Mouse (Mus musculus): ENCODE results near the gene Noc4l. TPM values are rescaled to one million over a fixed set of nuclear protein-coding genes. Genes with fewer than 3 reads are reported as not detected.
A peak's percentile ranks its signal among the peaks of the same experiment; 100 is the strongest.

Gene Noc4l
- 58.3 and 61.3 TPM in 2 replicates for polyA plus RNA-seq (2012; rRNA removed)

DNA sequence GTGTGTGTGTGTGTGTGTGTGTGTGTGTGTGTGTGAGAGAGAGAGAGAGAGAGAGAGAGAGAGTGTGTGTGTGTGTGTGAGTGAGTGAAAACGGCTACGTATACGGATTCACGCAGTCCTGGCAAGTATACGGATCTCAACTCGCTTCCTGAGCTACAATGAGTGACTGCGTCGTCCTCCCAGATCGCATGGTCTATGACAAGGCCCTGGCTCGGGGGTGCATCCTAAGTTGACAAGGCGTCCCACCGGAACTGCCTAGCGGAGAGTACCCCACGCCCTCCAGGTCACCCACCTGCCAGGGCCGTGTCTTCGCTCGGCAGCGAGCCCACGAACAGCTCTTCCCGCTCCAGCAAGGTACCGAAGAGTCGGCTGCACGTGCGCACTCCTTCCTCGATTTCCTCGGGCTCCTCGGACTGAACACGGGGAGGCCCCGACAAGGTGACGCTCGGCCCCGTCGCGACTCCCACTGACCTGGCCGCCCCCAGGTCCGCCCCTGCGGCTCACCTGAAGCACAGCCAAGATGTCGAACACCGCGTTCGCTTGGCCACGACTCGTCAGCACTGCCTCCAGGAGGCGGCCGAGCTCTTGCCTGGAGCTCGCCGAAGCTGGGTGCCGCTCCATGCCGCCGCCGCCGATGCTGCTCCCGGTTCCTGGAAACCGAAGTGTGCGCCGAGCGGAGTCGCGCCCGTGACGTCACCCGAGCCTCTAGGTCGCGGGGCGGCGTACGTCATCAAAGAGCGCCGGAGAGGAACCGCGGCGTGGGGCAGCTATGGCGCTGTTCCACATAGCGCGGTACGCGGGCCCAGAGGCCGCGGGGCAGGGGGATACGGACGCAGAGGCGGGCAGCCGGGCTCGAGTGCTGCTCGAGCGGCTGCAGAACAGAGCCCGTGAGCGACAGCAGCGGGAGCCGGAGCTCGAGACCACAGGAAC lies at the start of gene Noc4l, which contains the start of gene Ddx51:
Noc4l (minus strand) TSS at position 699 of the 930 bp plus-strand sequence.
Ddx51 (plus strand) TSS at position 733 of the 930 bp plus-strand sequence.
- DNase-seq (ENCODE audit: low read depth, low spot score) = peak; percentile 70
- WGBS = under 1% methylated on average over 91 of the region's 91 CpGs

DNA sequence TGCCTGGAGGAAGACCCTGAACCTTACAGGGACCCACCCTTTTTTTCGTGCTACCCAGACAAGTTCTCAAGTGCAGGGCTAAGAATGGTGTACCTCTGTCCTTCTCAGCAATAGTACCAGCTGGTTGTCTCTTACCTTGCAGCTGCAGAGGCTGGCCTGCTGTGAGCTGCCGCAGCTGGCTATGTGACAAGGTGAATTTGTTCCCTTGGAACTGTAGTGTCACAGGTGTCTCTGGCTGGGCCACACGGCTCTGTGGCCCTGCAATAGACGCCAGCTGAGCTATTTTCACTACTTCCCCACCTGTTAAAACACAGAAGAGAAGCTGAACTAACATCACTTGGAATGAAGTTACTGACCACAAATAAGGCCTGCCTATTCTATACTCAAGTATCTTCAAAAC lies 45.4 kb upstream of the Noc4l start:
- 86% methylated on average over 4 of the region's 4 CpGs for WGBS
- no peak for DNase-seq (ENCODE audit: low read depth, low spot score)

DNA sequence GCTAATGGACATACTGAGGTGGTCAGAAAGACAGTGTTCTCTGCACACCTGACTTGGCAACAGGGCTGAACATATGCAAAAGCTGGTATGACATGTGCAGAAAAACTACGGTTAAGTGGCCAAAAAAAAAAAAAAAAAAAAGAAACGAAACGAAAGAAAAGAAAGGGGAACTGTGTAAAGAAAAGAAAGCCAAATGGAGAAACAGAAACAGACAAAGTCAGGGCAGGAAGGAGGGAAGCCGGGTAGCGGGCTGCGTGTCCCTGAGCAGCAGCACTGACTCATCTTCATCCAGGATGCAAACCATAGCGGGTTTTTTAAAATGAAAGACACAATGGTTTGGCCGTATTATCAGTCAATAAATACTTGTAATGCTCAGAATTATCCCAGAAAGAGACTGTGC lies 28.8 kb upstream of the Noc4l start:
- WGBS = 82% methylated on average over 8 of the region's 8 CpGs

DNA sequence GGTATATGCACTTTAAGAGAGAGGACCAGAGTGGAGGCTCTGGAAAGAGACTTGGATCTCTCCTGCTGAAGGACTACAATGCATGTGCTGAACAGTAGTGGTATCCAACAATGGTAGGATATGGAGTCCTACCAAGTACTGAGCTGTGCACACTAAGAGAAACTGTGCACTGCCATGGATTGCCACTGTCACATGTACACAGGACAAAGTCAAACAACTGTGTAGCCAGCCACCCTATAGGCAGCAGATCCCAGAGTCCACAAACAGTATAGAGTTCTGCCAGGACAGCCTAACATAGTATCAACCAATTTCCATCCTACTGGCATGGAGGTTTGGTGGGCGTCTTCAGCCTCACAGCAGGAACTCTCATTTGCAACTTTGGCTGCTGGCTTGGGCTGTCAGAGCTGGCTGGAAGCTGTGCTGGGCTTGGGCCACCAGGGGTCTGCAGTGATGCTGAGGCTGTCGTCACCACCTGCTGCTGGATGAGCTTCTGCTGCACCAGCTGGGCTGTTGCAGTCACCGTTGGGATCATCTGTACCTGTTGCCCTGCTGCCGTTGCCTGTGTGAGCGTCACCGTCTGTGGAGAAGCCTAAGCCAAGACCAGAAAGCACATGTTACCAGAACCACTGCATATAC lies 12.4 kb upstream of the Noc4l start:
- no peak for DNase-seq (ENCODE audit: low read depth, low spot score)
- 80% methylated on average over 6 of the region's 6 CpGs for WGBS

More for the DNA sequence above, 28.8 kb upstream of the Noc4l start:
- DNase-seq (ENCODE audit: low read depth, low spot score) = no peak

DNA sequence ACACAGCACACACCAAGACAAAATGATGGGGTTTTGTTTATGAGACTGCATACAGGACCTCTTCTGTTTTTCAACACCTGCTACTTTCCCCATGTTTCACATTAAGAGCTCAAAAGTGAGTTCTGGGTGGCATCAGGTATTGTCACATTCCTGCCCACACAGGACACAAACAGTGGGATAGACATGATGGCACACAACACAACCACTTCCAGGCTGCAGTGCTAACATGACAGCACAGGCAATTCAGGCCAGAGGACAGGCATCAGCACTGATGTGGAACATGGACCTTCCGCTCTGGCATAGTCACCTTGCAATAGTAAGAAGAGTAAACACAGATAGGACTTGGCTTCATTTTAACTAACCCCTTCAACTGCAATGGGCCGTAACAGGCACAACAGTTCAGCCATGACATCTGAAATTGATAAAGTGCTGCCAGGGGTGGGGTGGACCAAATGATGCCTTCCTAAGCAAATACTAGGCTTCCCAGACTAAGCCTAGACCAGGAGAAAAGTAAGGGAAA lies 11.6 kb upstream of the Noc4l start:
- WGBS = 88% methylated on average over 2 of the region's 2 CpGs

DNA sequence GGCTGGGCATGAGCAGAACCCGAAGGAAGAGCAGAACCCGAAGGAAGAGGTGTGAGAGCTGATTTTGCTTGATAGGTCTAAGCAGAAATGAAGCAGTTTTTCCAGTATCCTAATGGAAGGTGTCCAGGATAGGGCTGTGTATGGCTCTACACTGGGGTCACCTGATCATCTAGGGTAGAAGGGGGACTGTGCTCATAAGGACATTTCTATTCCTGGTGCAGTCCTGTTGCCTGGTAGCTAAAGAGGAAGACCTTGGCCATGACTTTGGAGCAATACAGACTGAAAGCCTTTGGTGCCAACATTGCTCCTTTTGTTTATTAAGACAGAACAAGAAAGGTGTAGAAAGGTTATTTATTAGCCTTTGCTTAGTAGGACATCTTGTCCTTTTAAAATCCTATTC lies 10.8 kb upstream of the Noc4l start:
- WGBS = 93% methylated on average over 2 of the region's 2 CpGs
- no peak for DNase-seq (ENCODE audit: low read depth, low spot score)

More for the DNA sequence above, 11.6 kb upstream of the Noc4l start:
- DNase-seq (ENCODE audit: low read depth, low spot score) = no peak

DNA sequence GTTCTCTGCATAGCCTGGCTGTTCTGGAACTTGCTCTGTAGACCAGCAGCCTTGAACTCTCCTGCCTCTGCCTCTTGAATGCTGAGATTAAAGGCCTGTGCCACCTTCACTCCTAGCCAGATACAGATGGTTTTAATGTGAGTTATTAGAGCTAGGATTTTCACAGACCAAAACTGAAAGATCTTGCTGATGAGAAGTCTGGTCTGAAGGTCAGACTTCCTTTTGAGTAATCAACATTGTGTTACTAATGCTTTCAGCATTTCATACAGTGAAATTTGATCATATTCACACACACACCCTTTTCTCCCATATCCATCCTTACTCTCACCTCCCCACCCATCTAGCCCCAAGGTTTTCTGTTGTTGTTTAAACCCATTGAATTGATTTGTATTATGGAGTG lies 6.5 kb upstream of the Noc4l start:
- DNase-seq (ENCODE audit: low read depth, low spot score) = no peak

DNA sequence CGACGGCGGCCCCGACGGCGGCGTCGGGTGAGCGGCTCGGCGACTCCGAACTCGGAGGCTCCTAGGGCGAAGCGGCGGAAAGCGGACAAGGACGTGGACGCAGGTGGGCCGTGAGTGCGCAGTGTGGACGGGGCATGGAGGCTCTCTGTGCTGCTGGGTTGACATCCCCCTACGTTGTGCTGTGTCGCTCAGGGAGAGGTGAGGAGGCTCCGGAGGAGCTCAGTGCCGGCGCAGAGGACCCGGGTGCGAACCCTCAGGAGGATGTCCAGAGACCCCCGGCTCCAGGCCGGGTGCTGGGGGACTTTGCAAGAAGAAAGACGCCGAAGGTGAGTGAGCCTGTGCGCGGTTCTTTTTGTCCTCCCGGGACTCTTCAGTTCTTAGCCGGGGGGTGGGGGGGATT lies 469 bp upstream of the Noc4l start:
- WGBS = under 1% methylated on average over 37 of the region's 37 CpGs
- no peak for DNase-seq (ENCODE audit: low read depth, low spot score)

DNA sequence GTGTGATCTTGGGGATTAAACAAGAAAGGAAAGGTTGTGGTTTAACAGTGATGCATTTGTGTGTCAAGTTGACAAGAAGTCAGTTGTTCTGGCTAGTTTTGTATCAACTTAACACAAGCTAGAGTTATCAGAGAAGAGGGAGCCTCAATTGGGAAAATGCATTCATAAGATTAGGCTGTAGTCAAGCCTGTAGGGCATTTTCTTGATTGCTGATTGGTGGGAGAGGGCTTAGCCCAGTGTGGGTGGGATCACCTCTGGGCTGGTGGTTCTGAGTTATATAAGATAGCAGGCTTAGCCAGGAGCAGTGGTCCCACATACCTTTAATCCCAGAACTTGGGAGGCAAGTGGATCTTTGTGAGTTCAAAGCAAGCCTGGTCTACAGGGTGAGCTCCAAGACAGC lies 6.8 kb downstream of the Noc4l start:
- DNase-seq (ENCODE audit: low read depth, low spot score) = no peak

DNA sequence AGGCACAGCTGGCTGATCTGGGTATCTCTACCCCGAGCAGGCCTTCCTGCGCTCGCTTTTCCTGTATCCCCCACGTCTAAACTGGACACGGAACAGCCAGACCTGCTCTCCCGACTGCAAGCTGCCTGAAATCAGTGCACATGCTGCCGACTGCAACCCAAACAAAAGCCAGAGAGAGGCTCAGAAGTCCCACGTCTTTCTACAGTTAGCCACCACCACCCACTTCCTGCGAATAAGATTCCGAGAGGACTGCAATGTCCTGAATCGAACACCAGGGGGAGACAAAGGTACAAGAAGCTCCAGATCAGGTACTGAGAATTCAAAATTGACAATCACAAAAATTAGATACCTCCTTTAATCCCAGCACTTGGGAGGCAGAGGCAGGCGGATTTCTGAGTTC lies 13.8 kb downstream of the Noc4l start:
- WGBS = 24% methylated on average over 12 of the region's 12 CpGs
- DNase-seq (ENCODE audit: low read depth, low spot score) = peak; percentile 38

DNA sequence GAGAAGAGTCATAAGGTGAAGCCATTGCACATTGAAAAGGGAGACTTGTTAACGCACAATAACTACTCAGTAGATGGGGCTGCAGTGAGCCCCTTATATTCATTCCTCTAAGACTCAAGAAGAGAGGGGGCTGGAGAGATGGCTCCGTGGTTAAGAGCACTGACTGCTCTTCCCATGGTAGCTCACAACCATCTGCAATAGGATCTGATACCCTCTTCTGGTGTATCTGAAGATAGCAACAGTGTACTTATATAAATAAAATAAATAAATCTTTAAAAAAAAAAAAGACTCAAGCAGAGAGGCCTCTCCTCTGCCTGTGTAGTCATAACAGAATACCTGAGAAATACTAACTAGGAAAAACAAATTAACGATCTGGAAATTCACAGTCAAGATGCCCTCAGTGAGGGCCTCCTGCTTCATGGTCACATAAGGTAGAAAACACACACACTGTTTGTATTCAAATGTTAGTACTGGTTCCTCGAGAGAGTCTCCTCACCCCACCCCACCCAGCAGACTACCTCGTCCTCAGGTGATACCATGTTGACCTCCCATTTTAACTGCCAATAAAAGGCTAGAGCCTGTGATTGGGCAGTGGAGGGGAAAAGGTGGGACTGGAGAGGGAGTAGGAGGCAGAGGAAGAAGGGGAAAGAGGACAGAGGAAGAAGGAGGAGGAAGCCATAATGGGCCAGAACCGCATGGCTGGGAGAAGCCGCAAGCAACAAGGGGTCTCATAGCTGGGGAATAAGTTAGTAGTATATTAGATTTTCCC lies 14.7 kb downstream of the Noc4l start:
- 68% methylated on average over 7 of the region's 7 CpGs for WGBS
- DNase-seq (ENCODE audit: low read depth, low spot score) = no peak

DNA sequence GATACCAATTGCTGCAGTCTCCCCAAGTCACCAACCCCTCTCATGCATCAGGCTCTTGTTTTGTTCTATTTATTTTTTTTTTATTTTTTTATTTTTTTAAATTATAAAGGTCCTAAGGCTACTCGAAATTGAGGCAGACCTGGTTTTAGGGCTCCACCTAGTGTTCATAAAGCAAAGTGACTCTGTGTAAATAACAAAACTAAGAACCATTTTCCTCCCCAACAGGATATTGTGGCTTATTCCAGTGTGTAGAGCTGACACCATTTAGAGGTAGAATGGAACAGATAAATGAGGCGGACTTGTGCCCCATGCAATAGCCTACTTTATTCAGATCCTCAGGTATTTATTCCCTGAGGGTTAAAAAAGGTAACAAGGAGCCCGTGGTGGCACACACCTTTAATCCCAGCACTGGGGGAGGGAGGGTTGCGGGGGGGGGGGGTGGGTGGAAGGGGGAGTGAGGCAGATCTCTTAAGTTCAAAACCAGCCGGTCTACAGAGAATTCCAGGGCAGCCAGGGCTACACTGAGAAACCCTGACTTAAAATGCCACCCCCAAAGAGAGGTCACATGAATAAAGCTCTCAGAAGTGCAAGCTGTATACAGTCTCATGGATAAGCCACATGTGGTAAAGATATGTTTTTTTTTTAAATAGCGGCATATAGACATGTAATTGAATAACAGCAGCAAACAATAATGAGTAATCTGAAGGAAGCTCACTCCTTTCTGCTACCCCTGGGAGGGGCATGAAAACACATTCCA lies 17.1 kb downstream of the Noc4l start:
- WGBS = 35% methylated on average over 6 of the region's 6 CpGs
- peak; percentile 13 for DNase-seq (ENCODE audit: low read depth, low spot score)

DNA sequence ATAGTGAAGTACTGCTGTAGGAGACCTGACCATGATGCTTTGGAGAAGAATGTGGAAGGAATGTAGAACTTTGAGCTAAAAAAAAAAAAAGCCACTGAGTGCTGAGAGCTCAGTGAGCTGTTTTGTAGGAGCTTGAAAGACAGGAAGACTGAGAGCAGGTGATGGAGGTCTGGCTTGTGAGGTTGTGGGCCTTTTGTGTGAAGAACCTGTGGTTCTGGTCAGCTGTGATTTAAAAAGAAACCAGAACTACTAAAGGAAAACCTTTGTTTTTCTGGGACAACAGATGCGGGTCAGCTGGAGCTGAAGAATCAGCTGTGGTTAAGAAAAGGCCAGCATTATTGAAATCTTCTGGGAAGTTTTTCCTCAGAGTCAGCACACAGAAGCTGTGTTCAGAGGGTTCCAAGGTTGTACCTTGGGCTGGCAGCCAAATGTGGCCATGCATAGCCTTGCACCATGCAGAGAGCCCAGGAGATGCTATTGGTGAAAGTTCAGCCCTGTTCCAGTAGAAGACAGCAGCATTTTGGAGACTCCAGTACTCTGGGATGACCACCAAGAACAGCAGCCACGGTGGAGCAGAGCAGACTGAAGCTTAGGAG lies 23.6 kb downstream of the Noc4l start:
- 69% methylated on average over 2 of the region's 2 CpGs for WGBS
- DNase-seq (ENCODE audit: low read depth, low spot score) = no peak

DNA sequence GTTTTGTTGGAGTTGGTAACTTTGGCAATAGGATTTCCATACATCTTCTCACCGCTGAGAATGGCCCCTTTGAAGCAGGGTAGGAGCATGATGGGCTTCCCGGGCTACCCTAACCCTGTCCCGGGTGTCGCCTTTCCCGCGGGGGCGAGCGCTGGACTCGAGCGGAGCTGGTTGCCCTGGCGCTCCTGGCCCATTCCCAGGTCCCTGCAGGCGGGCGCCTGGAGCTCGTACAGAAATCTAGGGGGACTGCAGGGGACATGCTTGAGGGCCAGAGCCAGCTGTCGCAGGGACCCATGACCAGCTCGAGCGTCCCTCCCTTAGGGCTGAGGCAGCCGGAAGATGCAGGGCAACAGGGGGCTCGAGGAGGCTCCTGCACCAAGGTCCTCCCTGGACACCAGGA lies 25.1 kb downstream of the Noc4l start:
- WGBS = 24% methylated on average over 19 of the region's 19 CpGs
- DNase-seq (ENCODE audit: low read depth, low spot score) = no peak

DNA sequence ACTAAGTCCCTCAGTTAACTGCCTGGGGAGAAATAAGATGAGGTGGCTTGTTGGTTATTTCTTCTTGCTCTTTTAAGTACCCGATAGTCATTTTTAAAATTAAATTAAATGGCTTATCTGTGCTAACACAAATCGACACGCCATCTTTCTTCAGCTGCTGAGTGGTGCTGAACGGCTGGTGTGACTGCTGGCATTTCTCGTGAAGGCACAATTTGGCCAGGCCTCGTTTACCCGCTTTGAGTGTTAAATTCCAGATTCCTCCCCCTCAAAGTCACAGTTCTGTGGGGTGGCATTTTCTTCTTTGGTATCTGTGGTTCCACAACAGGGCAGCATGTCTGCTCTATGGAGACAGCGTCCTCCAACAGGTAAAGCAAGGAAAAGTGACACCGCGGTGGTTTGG lies 25.9 kb downstream of the Noc4l start:
- DNase-seq (ENCODE audit: low read depth, low spot score) = no peak
- WGBS = 79% methylated on average over 10 of the region's 10 CpGs

DNA sequence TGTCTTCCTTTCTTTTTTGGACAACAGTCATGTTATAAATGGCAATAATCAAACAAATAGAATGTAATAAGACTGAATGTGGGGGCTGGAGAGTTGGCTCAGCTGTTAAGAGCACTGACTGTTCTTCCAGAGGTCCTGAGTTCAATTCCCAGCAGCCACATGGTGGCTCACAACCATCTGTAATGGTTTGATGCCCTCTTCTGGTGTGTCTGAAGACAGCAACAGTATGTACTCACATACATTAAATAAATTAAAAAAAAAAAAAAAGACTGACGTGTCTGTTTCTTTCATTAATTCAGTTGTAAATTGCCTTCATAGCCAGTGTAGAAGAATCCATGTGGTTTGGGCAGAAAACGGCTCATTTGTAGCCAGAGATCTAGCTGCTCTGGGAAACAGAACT lies 28.9 kb downstream of the Noc4l start:
- no peak for DNase-seq (ENCODE audit: low read depth, low spot score)

DNA sequence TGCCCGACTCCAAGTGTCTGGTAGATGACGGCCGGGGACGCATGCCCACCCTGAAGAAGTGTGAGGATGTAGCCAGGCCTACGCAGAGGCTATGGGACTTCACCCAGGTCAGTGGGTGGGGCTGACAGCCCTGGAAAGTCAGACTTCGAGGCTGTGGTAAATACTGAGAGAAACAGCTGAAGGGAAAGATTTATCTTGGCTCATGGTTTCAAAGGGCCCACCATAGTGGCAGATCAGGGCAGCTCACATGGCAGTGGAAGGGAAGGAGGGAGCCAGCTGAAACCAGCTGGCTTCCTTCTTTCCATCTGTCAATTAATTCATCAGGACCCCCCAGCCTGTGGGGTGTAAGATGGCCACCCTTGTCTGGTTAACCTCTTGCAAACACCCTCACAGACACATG lies 34.0 kb downstream of the Noc4l start:
- WGBS = 80% methylated on average over 6 of the region's 6 CpGs
- no peak for DNase-seq (ENCODE audit: low read depth, low spot score)

More for the DNA sequence above, 28.9 kb downstream of the Noc4l start:
- WGBS = 66% methylated on average over 2 of the region's 2 CpGs

DNA sequence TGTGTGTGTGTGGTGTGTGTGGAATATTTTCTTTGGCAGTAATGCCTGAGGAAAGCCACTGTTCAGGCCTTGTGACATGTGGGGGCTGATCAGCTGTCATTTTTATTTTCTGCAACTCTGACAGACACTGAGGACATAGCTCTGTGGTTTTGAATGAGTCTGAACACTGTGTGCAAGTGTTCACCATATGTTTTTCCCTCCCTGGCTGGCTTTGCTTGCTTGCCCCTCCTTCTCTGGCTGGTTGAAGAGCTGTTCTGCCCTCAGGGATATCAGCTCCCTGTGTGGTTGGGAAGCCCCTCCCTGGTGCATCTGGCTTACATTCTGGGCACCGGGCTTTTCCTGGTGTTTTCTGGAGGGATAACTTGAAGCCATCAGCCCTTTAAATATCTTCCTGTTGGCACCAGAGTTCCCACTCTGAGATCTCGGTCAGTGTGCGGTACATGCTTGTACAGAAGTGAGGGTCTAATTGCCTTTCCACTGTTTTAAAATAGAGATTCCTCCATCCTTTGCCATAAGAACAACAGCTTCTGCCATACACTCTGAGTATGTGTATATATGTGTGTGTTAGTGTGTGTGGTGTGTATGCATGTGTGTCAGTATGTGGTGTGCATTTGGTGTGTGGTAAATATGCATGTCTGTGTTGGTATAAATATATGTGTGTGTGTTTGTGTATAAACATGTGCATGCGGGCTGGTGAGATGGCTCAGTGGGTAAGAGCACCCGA lies 41.6 kb downstream of the Noc4l start:
- DNase-seq (ENCODE audit: low read depth, low spot score) = no peak
- WGBS = 73% methylated on average over 5 of the region's 5 CpGs

All from large intestine, adult 2 months (tissue).